In genomic region chr9:93857937-93858336, GRCm38 (mm10) we compare ENCODE assay signal across 32 mouse cellular contexts.
"Had no signal": no experiment of that assay in that cellular context is flagged by ENCODE, and none has a peak within 500 bp of the region (broad histone marks: within the 10 kb centered on the region; RNA-seq: fewer than 3 reads in every experiment).

No protein-coding gene starts in this region.

- DNase-seq: left cerebral cortex, postnatal 4 days; liver; liver, embryonic 13.5 days; liver, postnatal 0 days; lung, adult 18-20 months; lung, adult 2 months; lung, embryonic 14.5 days; lung, postnatal 10 days; lung, postnatal 14 days; lung, postnatal 36 days; lung, postnatal 4 days; midbrain, embryonic 14.5 days had no signal

- H3K27ac ChIP-seq: limb, embryonic 10.5 days; limb, embryonic 12.5 days; limb, embryonic 13.5 days; limb, embryonic 15.5 days; liver, embryonic 12.5 days; liver, embryonic 13.5 days; liver, embryonic 14.5 days; liver, embryonic 15.5 days; lung, embryonic 15.5 days; macrophage; midbrain, embryonic 10.5 days; midbrain, embryonic 12.5 days; midbrain, embryonic 13.5 days; midbrain, embryonic 15.5 days; neural tube, embryonic 12.5 days had no signal

- H3K36me3 ChIP-seq: limb, embryonic 10.5 days; limb, embryonic 12.5 days; limb, embryonic 13.5 days; limb, embryonic 15.5 days; liver, embryonic 12.5 days; liver, embryonic 13.5 days; liver, embryonic 15.5 days; lung, embryonic 15.5 days; midbrain, embryonic 10.5 days; midbrain, embryonic 12.5 days; midbrain, embryonic 13.5 days; midbrain, embryonic 15.5 days; neural tube, embryonic 12.5 days had no signal

- H3K4me2 ChIP-seq: limb, embryonic 12.5 days; limb, embryonic 13.5 days; limb, embryonic 15.5 days; liver, embryonic 11.5 days; liver, embryonic 12.5 days; liver, embryonic 13.5 days; liver, embryonic 15.5 days; lung, embryonic 14.5 days; lung, embryonic 15.5 days; midbrain, embryonic 11.5 days; midbrain, embryonic 12.5 days; midbrain, embryonic 13.5 days; midbrain, embryonic 15.5 days; neural tube, embryonic 12.5 days had no signal

- H3K4me3 ChIP-seq: limb, embryonic 10.5 days; limb, embryonic 12.5 days; limb, embryonic 13.5 days; limb, embryonic 15.5 days; liver, embryonic 12.5 days; liver, embryonic 13.5 days; liver, embryonic 15.5 days; lung, embryonic 15.5 days; megakaryocyte, embryonic 14.5 days; midbrain, embryonic 10.5 days; midbrain, embryonic 12.5 days; midbrain, embryonic 13.5 days; midbrain, embryonic 15.5 days; myocyte; neural tube, embryonic 12.5 days had no signal

- H3K9me3 ChIP-seq: limb, embryonic 10.5 days; limb, embryonic 12.5 days; limb, embryonic 13.5 days; limb, embryonic 15.5 days; liver, embryonic 12.5 days; liver, embryonic 13.5 days; liver, embryonic 15.5 days; lung, embryonic 15.5 days; megakaryocyte, embryonic 14.5 days; midbrain, embryonic 10.5 days; midbrain, embryonic 12.5 days; midbrain, embryonic 13.5 days; midbrain, embryonic 15.5 days; neural tube, embryonic 12.5 days had no signal

- H3K4me1 ChIP-seq: limb, embryonic 10.5 days; limb, embryonic 12.5 days; limb, embryonic 13.5 days; limb, embryonic 15.5 days; liver, embryonic 12.5 days; liver, embryonic 13.5 days; liver, embryonic 15.5 days; lung, embryonic 15.5 days; megakaryocyte, embryonic 14.5 days; midbrain, embryonic 10.5 days; midbrain, embryonic 12.5 days; midbrain, embryonic 13.5 days; midbrain, embryonic 15.5 days; neural tube, embryonic 12.5 days had no signal

- H3K9ac ChIP-seq: limb, embryonic 12.5 days; limb, embryonic 13.5 days; limb, embryonic 15.5 days; liver, embryonic 12.5 days; liver, embryonic 13.5 days; liver, embryonic 14.5 days; liver, embryonic 15.5 days; liver, postnatal 0 days; lung, embryonic 14.5 days; lung, embryonic 15.5 days; midbrain, embryonic 12.5 days; midbrain, embryonic 13.5 days; midbrain, embryonic 15.5 days; neural tube, embryonic 12.5 days had no signal

- ATAC-seq: liver, embryonic 12.5 days; liver, postnatal 0 days; lung, postnatal 0 days; midbrain, embryonic 13.5 days; midbrain, embryonic 15.5 days; midbrain, embryonic 16.5 days had no signal

- H3K27me3 ChIP-seq: limb, embryonic 12.5 days; limb, embryonic 13.5 days; limb, embryonic 15.5 days; liver, embryonic 12.5 days; liver, embryonic 13.5 days; liver, embryonic 15.5 days; lung, embryonic 15.5 days; megakaryocyte, embryonic 14.5 days; midbrain, embryonic 12.5 days; midbrain, embryonic 13.5 days; midbrain, embryonic 15.5 days; neural tube, embryonic 12.5 days had no signal
